Mouse (Mus musculus) kidney, postnatal 0 days (tissue): ENCODE data around the gene Syt8. TPM values are rescaled to one million over a fixed set of nuclear protein-coding genes. Genes with fewer than 3 reads are reported as not detected.
A peak's percentile ranks its signal among the peaks of the same experiment; 100 is the strongest.

Experiments
- ATAC-seq: fragments of 200-750 bp; cut with Nextera tagmentation; replicated peaks from 2 replicates; pipeline ENCODE4 v1.8.0; 2017; ENCODE audit warnings: low read depth, moderate number of reproducible peaks, moderate TSS enrichment, moderate library complexity; ENCODE audit not compliant: low FRiP score
- DNase-seq: peaks from one replicate; pipeline ENCODE4 v3.0.0-alpha.2; 2016; ENCODE audit warnings: low spot score
- H3K27ac ChIP-seq: fragments of 300-500 bp; sonication (generic); 2 replicates; pipeline ENCODE4 v1.5.1; 2014; ENCODE audit warnings: mild to moderate bottlenecking
- H3K27me3 ChIP-seq: fragments of 300-500 bp; sonication (generic); 2 replicates; pipeline ENCODE4 v1.6.1; 2014; ENCODE audit warnings: low read length, mixed read lengths; ENCODE audit not compliant: insufficient read depth
- H3K36me3 ChIP-seq: fragments of 300-500 bp; sonication (generic); 2 replicates; pipeline ENCODE4 v1.6.1; 2014; ENCODE audit warnings: low read length, mixed read lengths; ENCODE audit not compliant: insufficient read depth
- H3K4me1 ChIP-seq: fragments of 300-500 bp; sonication (generic); replicated peaks from 2 replicates; pipeline ENCODE4 v1.6.1; 2014; ENCODE audit warnings: antibody characterized with exemption, low read length, mixed read lengths; ENCODE audit not compliant: insufficient read depth
- H3K4me2 ChIP-seq: fragments of 300-500 bp; sonication (generic); 2 replicates; pipeline ENCODE4 v1.6.1; 2014; ENCODE audit warnings: mild to moderate bottlenecking, low read length, moderate library complexity, mixed read lengths
- H3K4me3 ChIP-seq: fragments of 300-500 bp; sonication (generic); replicated peaks from 2 replicates; pipeline ENCODE4 v1.5.1; 2014; ENCODE audit warnings: low read depth, low read length
- H3K9ac ChIP-seq: fragments of 300-500 bp; sonication (generic); 2 replicates; pipeline ENCODE4 v1.6.1; 2014; ENCODE audit warnings: low read depth, low read length
- H3K9me3 ChIP-seq: fragments of 300-500 bp; sonication (generic); replicated peaks from 2 replicates; pipeline ENCODE4 v1.6.1; 2016; ENCODE audit warnings: low read length, inconsistent platforms, mixed read lengths
- CTCF ChIP-seq: IDR thresholded peaks from 2 replicates; pipeline ENCODE4 v1.5.1; 2016; ENCODE audit warnings: antibody characterized with exemption, low read depth, mild to moderate bottlenecking, moderate library complexity
- WGBS: fragments of 180-500 bp; shearing (Covaris S2); extraction: QIAGEN DNeasy Blood & Tissue Kit; methylation state at CpG from one replicate; pipeline ENCODE4 v1.1.7; 2014; 5-methylcytosine and 5-hydroxymethylcytosine counted together
- polyA plus RNA-seq: library from polyadenylated mRNA; unstranded; fragments of >200 nt; fragmentation: Nextera tagmentation; extraction: Ambion mirVana; gene quantifications from 2 replicates; pipeline ENCODE4 v1.2.1, GENCODE M21; 2015

The Syt8 gene
- polyA plus RNA-seq, 1 experiment from 2014 or later = 4.8 TPM

DNA sequence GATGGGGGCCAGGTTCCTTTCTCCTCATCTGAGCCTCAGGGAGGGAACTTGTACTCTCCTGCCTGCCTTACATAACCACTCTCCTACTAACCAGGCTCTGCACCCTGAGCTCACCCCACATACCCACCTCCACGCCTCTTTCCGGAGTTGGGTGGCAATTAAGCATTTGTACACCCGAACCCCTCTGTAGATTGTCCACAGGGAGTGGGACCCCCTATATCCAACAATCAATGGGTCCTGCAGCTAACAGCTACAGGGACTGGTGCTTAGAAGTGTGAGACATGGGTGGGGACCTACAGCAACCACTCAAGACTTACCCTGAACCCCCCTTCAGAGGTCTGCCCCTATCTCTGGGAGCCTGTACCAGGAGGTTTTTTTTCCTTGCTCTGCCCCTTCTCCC lies 46.0 kb downstream of the Syt8 start:
- H3K4me3 ChIP-seq = no peak overlapping the region
- peak overlapping the region; percentile 94 for H3K27ac ChIP-seq
- H3K4me1 ChIP-seq = peaks cover 26% of the 10 kb centered on the region
- WGBS = 94% methylated on average over 3 of the region's 3 CpGs
- H3K27me3 ChIP-seq = no peaks in the 10 kb centered on the region
- H3K36me3 ChIP-seq = no peaks in the 10 kb centered on the region
- DNase-seq (no peak), ATAC-seq (no peak)
- no peak for TF ChIP-seq CTCF
- peak overlapping the region; percentile 59; the same call in 1 of the 2 replicates for H3K4me2 ChIP-seq
- H3K9ac ChIP-seq = no peak overlapping the region
- H3K9me3 ChIP-seq = no peaks in the 10 kb centered on the region

DNA sequence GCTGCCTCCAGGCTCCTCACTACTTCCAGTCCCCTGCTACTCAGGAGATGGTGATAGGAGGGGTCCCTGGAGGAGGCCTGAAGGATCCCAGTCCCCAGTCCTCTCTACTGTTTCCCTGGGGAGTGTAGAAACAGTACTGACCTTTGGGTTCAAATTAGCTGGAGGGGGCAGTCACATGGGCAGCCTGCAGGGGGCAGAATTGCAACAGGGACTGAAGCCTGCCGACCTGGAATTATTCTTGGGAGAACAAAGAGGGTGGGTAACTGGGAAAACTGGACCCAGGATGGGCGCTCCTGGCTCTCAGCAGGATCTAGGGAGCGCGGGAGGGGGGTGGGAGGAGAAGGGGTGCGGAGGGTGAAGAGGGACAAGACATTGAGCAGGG lies 46.5 kb downstream of the Syt8 start:
- no peaks in the 10 kb centered on the region for H3K9me3 ChIP-seq
- TF ChIP-seq CTCF = peak; percentile 81
- peak; percentile 15 for ATAC-seq
- WGBS = 16% methylated on average over 5 of the region's 5 CpGs
- peak overlapping the region; percentile 59 for H3K4me2 ChIP-seq
- H3K4me3 ChIP-seq = 0 out of 2 replicates have a peak overlapping the region, but pooled peaks have one; percentile 17
- no peaks in the 10 kb centered on the region for H3K27me3 ChIP-seq
- peak overlapping the region; percentile 66 for H3K9ac ChIP-seq
- H3K36me3 ChIP-seq = peaks cover 4% of the 10 kb centered on the region; the same call in 1 of the 2 replicates
- peaks cover 26% of the 10 kb centered on the region for H3K4me1 ChIP-seq
- peak overlapping the region; percentile 94 for H3K27ac ChIP-seq
- peak; percentile 90 for DNase-seq

DNA sequence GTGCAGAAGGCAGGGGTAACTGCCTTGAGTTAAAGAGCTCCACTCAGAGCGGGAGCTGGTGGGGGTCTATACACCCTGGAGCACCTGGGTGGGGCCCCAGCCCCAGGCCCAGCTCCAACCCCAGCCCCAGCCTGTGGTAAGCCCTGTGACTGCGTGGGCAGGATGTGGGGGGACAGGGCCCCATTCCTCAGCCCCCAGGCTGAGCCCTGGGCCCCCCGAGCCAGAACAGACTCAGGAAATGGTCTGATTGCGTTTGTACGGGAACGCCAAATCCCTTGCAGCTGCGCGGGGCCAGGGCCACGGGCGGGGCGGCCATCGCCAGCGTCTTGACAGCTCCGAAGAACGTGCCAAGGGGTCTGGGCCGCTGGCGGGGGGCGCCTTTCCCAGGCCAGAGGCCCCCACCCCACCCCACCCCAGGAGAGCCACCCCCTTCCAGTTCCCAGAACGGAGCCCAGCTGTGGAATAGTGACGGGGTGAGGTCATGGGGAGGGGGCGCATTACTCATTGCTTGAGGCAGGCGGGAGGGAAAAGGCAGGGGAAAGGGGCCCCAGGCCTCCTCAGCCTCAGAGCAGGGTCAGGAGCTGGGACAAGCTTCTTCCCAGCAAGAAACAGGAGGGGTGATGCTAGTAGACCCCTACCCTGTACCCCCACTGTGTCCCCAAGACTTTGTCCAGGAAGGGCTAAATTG lies 47.1 kb downstream of the Syt8 start:
- peak overlapping the region; percentile 94 for H3K27ac ChIP-seq
- H3K9me3 ChIP-seq = no peaks in the 10 kb centered on the region
- ATAC-seq (peak; percentile 63), DNase-seq (peak; percentile 83)
- H3K36me3 ChIP-seq = peaks cover 9% of the 10 kb centered on the region; the same call in 1 of the 2 replicates
- peaks cover 26% of the 10 kb centered on the region for H3K4me1 ChIP-seq
- WGBS = 3% methylated on average over 22 of the region's 22 CpGs
- no peaks in the 10 kb centered on the region for H3K27me3 ChIP-seq
- peak overlapping the region; percentile 59 for H3K4me2 ChIP-seq
- no peak for TF ChIP-seq CTCF
- H3K9ac ChIP-seq = peak overlapping the region; percentile 66
- H3K4me3 ChIP-seq = 0 out of 2 replicates have a peak overlapping the region, but pooled peaks have one; percentile 17

DNA sequence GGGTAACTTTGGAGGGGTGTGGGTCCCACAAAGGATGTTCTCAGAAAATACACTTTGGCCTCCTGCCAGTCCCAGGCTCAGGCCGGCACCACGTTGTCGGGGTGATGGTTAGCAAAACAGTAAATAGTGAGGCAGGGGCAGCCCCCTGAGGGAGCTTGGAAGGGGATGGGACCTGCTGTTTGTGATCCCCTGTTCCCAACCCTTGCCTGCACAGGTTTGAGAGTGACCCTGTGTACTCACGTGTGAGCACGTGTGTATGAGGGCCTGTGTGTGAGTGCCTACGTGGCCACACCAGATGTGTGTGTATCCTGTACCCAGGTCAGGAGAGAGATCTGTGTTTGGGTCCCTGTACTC lies 47.6 kb downstream of the Syt8 start:
- Histone ChIP-seq H3K27me3 (no peaks in the 10 kb centered on the region), H3K9me3 (no peaks in the 10 kb centered on the region), H3K36me3 (peaks cover 9% of the 10 kb centered on the region; the same call in 1 of the 2 replicates), H3K4me2 (no peak overlapping the region), H3K4me1 (peaks cover 30% of the 10 kb centered on the region), H3K9ac (no peak overlapping the region; the same call in 1 of the 2 replicates), H3K4me3 (no peak overlapping the region), H3K27ac (peak overlapping the region; percentile 94)
- ATAC-seq (peak; percentile 5; the same call in 1 of the 2 replicates), DNase-seq (peak; percentile 74)
- WGBS = 31% methylated on average over 6 of the region's 6 CpGs
- no peak for TF ChIP-seq CTCF

DNA sequence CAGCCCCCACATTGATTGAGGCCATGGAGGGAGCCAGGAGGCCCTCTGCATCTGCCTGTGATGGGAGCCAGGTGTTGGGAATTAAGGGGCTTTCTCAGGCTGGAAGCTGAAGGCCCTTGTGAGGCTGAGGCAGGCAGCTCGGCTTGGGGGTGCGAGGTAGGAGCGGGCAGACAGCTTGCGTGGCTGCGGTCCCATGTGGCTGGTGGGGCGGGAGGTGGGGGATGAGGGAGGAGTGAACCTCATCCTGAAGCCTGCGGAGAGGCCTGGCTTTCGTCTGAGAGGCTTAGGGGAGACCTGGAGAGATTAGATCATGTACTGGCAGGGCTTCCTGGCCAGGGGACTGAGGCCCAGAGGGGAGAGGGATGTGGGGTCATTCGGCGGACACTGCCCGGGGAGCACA lies 48.5 kb downstream of the Syt8 start:
- no peak for ATAC-seq
- Histone ChIP-seq H3K9me3 (no peaks in the 10 kb centered on the region), H3K36me3 (peaks cover 9% of the 10 kb centered on the region; the same call in 1 of the 2 replicates), H3K9ac (0 out of 2 replicates have a peak overlapping the region, but pooled peaks have one; percentile 13), H3K4me1 (peaks cover 30% of the 10 kb centered on the region), H3K27ac (peak overlapping the region; percentile 94), H3K27me3 (no peaks in the 10 kb centered on the region), H3K4me3 (no peak overlapping the region), H3K4me2 (no peak overlapping the region)
- DNase-seq = peak; percentile 48
- 45% methylated on average over 11 of the region's 11 CpGs for WGBS
- TF ChIP-seq CTCF = no peak

DNA sequence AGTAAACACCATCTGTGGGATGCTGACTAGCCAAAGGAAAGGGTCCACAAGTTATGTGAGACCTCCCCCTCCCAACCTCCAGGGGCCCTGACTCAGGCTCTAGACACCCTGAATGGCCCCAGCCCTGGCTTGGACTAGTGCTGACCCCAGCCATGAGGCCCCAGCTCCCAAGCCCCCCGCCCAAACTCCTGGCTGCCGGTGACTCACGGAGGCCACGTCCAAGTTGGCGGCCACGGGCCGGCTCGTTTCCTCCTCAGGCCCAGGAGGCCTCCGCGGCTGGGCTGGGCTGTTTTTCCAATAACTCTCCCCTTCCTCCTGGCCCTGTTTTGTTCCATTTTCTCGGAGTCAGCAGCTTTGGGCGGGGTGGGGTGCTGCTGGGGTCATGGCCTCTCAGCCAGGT lies 50.1 kb downstream of the Syt8 start:
- ATAC-seq (no peak), DNase-seq (no peak)
- 64% methylated on average over 12 of the region's 12 CpGs for WGBS
- Histone ChIP-seq H3K4me1 (peaks cover 30% of the 10 kb centered on the region), H3K4me2 (no peak overlapping the region), H3K9ac (no peak overlapping the region), H3K27me3 (no peaks in the 10 kb centered on the region), H3K27ac (peak overlapping the region; percentile 37; the same call in 1 of the 2 replicates), H3K36me3 (peaks cover 21% of the 10 kb centered on the region; the same call in 1 of the 2 replicates), H3K4me3 (no peak overlapping the region), H3K9me3 (no peaks in the 10 kb centered on the region)
- no peak for TF ChIP-seq CTCF
